Mouse (Mus musculus) intestine, embryonic 15.5 days (tissue): ENCODE measurements around the gene Gm7138. TPM values are rescaled to one million over a fixed set of nuclear protein-coding genes. Genes with fewer than 3 reads are reported as not detected.
"Not testable (repeated sequence)": the region's sequence is repeated elsewhere in the genome, so short reads cannot be mapped to it uniquely, and the experiment has no call there.

Experiments used
- ATAC-seq: fragments of 200-750 bp; cut with Nextera tagmentation; 2 replicates; pipeline ENCODE4 v1.8.0; 2017; ENCODE audit warnings: moderate TSS enrichment, moderate library complexity
- H3K27ac ChIP-seq: fragments of 300-500 bp; sonication (generic); 2 replicates; pipeline ENCODE4 v1.5.1; 2015; ENCODE audit warnings: mild to moderate bottlenecking, inconsistent platforms
- H3K27me3 ChIP-seq: fragments of 300-500 bp; sonication (generic); replicated peaks from 2 replicates; pipeline ENCODE4 v1.6.1; 2015; ENCODE audit warnings: inconsistent platforms
- H3K36me3 ChIP-seq: fragments of 300-500 bp; sonication (generic); 2 replicates; pipeline ENCODE4 v1.6.1; 2015; ENCODE audit warnings: inconsistent platforms
- H3K4me1 ChIP-seq: fragments of 300-500 bp; sonication (generic); replicated peaks from 2 replicates; pipeline ENCODE4 v1.6.1; 2015; ENCODE audit warnings: inconsistent platforms
- H3K4me2 ChIP-seq: fragments of 300-500 bp; sonication (generic); replicated peaks from 2 replicates; pipeline ENCODE4 v1.6.1; 2015; ENCODE audit warnings: mild to moderate bottlenecking, inconsistent platforms
- H3K4me3 ChIP-seq: fragments of 300-500 bp; sonication (generic); replicated peaks from 2 replicates; pipeline ENCODE4 v1.5.1; 2015; ENCODE audit warnings: inconsistent platforms
- H3K9ac ChIP-seq: fragments of 300-500 bp; sonication (generic); 2 replicates; pipeline ENCODE4 v1.6.1; 2015; ENCODE audit warnings: inconsistent platforms
- H3K9me3 ChIP-seq: fragments of 300-500 bp; sonication (generic); 2 replicates; pipeline ENCODE4 v1.6.1; 2016; ENCODE audit warnings: inconsistent platforms
- WGBS: fragments of 180-500 bp; shearing (Covaris S2); methylation state at CpG from one replicate; pipeline ENCODE4 v1.1.7; 2015; 5-methylcytosine and 5-hydroxymethylcytosine counted together
- polyA plus RNA-seq: library from polyadenylated mRNA; unstranded; fragments of >200 nt; fragmentation: Nextera tagmentation; extraction: Ambion mirVana; gene quantifications from 2 replicates; pipeline ENCODE4 v1.2.1, GENCODE M21; 2015

The Gm7138 gene
- polyA plus RNA-seq, 1 experiment from 2014 or later, result not detected

DNA sequence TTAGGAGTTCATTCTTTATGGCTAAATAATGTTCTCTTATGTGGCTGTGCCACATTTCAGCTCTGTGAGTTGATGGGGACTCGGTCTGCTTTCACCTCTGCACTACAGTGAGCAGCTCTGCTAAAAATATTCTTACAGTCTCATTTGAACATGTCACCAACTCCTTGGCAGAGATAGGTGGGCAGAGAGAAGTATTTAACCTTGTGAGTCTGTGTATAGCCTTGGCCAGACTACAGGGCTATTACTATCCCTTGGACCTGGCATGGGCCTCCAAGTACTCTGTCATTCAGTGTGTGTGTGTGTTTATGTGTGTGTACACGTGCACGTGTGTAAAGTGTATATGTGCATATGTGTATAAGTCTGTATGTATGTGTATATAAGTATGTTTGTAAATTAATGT lies 6.7 kb upstream of the Gm7138 start:
- ATAC-seq, H3K4me2 ChIP-seq, H3K4me3 ChIP-seq, H3K9me3 ChIP-seq, H3K36me3 ChIP-seq, H3K4me1 ChIP-seq, H3K27ac ChIP-seq, H3K27me3 ChIP-seq, H3K9ac ChIP-seq: not testable (repeated sequence)
- WGBS, result 85% methylated on average over 3 of the region's 3 CpGs

DNA sequence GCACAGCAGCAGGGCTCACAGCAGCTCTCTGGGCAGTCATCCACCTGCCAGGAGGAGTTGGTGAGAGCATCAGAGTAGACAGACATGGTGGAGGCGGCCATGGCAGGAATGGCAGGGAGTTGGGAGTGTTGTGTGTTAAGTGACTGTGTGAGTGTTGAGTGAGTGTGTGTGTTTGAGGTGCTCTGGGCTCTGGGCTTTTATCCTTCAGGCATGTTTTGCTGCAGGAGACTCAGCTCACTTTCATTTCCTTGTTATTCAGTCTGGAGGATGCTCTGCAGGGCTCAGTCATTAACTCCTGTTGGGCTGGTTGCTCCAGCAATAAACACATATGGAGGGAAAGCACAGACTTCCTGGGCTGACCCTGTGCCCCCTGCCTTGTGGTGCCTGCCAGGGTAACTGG lies 5.7 kb upstream of the Gm7138 start, which contains the start of gene Gm3250:
Gm3250 (minus strand) TSS at position 101 of the 400 bp plus-strand sequence.
- H3K36me3 ChIP-seq, result not testable (repeated sequence)
- 67% methylated on average over 1 of the region's 1 CpGs for WGBS

DNA sequence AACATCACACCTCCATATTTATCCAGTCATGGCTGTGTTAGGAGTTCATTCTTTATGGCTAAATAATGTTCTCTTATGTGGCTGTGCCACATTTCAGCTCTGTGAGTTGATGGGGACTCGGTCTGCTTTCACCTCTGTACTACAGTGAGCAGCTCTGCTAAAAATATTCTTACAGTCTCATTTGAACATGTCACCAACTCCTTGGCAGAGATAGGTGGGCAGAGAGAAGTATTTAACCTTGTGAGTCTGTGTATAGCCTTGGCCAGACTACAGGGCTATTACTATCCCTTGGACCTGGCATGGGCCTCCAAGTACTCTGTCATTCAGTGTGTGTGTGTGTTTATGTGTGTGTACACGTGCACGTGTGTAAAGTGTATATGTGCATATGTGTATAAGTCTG lies 4.6 kb downstream of the Gm7138 start:
- H3K9ac ChIP-seq, H3K4me3 ChIP-seq, H3K36me3 ChIP-seq, H3K4me2 ChIP-seq, H3K27ac ChIP-seq, H3K9me3 ChIP-seq, ATAC-seq, H3K27me3 ChIP-seq, H3K4me1 ChIP-seq: not testable (repeated sequence)
- 68% methylated on average over 2 of the region's 3 CpGs for whole genome bisulfite sequencing

More for the DNA sequence above, 5.7 kb upstream of the Gm7138 start, which contains the start of gene Gm3250:
- not testable (repeated sequence) for ATAC-seq, H3K9ac ChIP-seq, H3K4me2 ChIP-seq, H3K4me1 ChIP-seq, H3K27me3 ChIP-seq, H3K27ac ChIP-seq, H3K4me3 ChIP-seq, H3K9me3 ChIP-seq

DNA sequence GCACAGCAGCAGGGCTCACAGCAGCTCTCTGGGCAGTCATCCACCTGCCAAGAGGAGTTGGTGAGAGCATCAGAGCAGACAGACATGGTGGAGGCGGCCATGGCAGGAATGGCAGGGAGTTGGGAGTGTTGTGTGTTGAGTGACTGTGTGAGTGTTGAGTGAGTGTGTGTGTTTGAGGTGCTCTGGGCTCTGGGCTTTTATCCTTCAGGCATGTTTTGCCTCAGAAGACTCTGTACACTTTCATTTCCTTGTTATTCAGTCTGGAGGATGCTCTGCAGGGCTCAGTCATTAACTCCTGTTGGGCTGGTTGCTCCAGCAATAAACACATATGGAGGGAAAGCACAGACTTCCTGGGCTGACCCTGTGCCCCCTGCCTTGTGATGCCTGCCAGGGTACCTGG lies 5.5 kb downstream of the Gm7138 start, which contains the start of gene Gm3238:
Gm3238 (minus strand) TSS at position 101 of the 400 bp plus-strand sequence.
- not testable (repeated sequence) for H3K4me3 ChIP-seq, H3K9me3 ChIP-seq, H3K27me3 ChIP-seq, H3K9ac ChIP-seq, ATAC-seq, H3K4me2 ChIP-seq, H3K36me3 ChIP-seq, H3K27ac ChIP-seq, H3K4me1 ChIP-seq
- WGBS, result 22% methylated on average over 1 of the region's 1 CpGs

DNA sequence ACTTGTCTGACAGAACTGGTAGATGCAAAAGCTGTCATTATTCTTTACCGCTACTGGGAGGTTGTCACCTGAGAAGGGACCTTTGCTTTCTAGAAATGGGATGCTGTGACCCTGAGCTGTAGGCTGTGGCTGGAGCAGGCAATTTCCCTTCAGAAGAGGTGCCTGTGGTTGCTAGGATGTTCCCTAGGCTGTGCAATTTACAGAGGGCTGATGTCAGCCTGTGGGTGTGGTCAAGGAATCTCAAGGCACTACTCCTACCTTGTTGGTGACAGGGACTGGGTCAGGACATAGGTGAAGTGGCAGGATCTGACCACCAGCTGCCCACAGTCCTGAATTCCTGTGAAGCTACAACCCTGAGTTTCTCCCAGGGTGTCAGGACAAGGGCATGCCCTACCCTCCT lies 7.0 kb downstream of the Gm7138 start:
- ATAC-seq, result no peak
- Histone ChIP-seq H3K9ac (no peak overlapping the region), H3K36me3 (no peaks in the 10 kb centered on the region), H3K4me3 (no peak overlapping the region), H3K27ac (no peak overlapping the region), H3K27me3 (no peaks in the 10 kb centered on the region), H3K4me1 (no peaks in the 10 kb centered on the region), H3K4me2 (no peak overlapping the region), H3K9me3 (no peaks in the 10 kb centered on the region)
- 73% methylated on average over 1 of the region's 1 CpGs for WGBS

DNA sequence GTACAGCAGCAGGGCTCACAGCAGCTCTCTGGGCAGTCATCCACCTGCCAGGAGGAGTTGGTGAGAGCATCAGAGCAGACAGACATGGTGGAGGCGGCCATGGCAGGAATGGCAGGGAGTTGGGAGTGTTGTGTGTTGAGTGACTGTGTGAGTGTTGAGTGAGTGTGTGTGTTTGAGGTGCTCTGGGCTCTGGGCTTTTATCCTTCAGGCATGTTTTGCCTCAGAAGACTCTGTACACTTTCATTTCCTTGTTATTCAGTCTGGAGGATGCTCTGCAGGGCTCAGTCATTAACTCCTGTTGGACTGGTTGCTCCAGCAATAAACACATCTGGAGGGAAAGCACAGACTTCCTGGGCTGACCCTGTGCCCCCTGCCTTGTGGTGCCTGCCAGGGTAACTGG lies 17.2 kb downstream of the Gm7138 start, which contains the start of gene Gm3233:
Gm3233 (minus strand) TSS at position 101 of the 400 bp plus-strand sequence.
- not testable (repeated sequence) for ATAC-seq, H3K27ac ChIP-seq, H3K27me3 ChIP-seq, H3K9ac ChIP-seq, H3K4me1 ChIP-seq, H3K9me3 ChIP-seq, H3K36me3 ChIP-seq, H3K4me2 ChIP-seq, H3K4me3 ChIP-seq
- 78% methylated on average over 1 of the region's 1 CpGs for WGBS

DNA sequence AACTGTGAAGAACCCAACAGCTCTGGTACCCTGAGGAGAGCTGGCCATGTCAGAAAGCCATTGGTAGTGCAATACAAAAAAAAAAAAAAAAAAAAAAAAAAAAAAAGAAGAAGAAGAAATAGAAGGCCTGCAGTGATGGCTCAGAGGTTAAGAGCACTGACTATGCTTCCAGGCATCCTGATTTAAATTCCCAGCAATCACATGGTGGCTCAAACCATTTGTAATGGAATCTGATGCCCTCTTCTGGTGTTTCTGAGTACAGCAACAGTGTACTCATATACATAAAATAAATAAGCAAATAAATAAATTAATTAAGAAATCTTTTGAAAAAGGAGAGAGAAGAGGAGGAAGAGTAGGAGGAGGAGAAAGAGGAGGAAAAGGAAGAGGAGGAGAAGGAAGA lies 23.3 kb downstream of the Gm7138 start:
- Histone ChIP-seq H3K27ac (no peak overlapping the region), H3K4me1 (no peaks in the 10 kb centered on the region), H3K36me3 (no peaks in the 10 kb centered on the region), H3K9ac (no peak overlapping the region), H3K27me3 (no peaks in the 10 kb centered on the region), H3K4me3 (no peak overlapping the region), H3K4me2 (no peak overlapping the region), H3K9me3 (no peaks in the 10 kb centered on the region)
- no peak for ATAC-seq

DNA sequence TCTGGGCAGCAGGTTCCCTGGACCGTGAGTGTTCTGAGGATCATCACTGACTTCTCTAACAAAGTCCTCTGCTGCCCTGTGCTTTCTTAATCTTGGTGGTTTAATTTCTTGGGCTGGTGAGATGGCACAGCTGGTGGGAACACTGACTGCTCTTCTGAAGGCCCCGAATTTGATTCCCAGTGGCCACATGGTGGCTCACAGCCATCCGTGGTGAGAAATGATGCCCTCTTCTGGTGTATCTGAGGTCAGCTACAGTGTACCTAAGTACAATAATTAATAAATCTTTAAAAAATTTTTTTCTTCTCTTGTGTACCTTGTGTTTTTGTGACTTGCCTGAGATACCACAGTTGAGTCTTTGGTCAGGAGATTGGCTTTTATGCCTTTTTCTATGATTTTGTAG lies 24.4 kb downstream of the Gm7138 start:
- H3K4me2 ChIP-seq, H3K9me3 ChIP-seq, H3K36me3 ChIP-seq, H3K27me3 ChIP-seq, H3K4me1 ChIP-seq, H3K9ac ChIP-seq, H3K27ac ChIP-seq, H3K4me3 ChIP-seq, ATAC-seq: not testable (repeated sequence)
- 61% methylated on average over 3 of the region's 3 CpGs for WGBS

DNA sequence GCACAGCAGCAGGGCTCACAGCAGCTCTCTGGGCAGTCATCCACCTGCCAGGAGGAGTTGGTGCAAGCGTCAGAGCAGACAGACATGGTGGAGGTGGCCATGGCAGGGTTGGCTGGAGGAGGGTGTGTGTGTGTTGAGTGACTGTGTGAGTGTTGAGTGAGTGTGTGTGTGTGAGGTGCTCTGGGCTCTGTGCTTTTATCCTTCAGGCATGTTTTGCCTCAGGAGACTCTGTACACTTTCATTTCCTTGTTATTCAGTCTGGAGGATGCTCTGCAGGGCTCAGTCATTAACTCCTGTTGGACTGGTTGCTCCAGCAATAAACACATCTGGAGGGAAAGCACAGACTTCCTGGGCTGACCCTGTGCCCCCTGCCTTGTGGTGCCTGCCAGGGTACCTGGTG lies 25.5 kb downstream of the Gm7138 start, which contains the start of gene Gm9736:
Gm9736 (minus strand) TSS at position 101 of the 400 bp plus-strand sequence.
- not testable (repeated sequence) for H3K27ac ChIP-seq, H3K4me2 ChIP-seq, H3K4me1 ChIP-seq, H3K27me3 ChIP-seq, H3K4me3 ChIP-seq, H3K9me3 ChIP-seq, H3K9ac ChIP-seq, H3K36me3 ChIP-seq, ATAC-seq
- 75% methylated on average over 1 of the region's 1 CpGs for WGBS

DNA sequence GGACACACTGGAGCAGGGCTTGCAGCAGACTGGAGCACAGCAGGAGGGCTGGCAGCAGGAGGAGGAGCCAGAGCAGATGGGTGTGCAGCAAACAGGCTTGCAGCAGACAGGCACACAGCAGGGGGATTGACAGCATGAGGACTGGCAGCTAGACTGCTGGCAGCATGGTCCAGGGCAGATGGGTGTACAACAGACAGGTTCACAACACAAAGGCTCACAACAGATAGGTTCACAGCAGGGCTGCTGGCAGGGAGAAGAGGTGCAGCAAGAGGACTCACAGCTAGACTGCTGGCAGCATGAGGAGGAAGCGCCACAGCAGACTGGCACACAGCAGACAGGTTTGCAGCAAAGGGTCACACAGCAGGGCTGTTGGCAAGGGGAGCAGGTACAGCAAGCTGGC lies 26.1 kb downstream of the Gm7138 start:
- whole genome bisulfite sequencing, result 90% methylated on average over 1 of the region's 1 CpGs
- H3K27ac ChIP-seq, ATAC-seq, H3K4me2 ChIP-seq, H3K4me1 ChIP-seq, H3K27me3 ChIP-seq, H3K9ac ChIP-seq, H3K36me3 ChIP-seq, H3K9me3 ChIP-seq, H3K4me3 ChIP-seq: not testable (repeated sequence)

DNA sequence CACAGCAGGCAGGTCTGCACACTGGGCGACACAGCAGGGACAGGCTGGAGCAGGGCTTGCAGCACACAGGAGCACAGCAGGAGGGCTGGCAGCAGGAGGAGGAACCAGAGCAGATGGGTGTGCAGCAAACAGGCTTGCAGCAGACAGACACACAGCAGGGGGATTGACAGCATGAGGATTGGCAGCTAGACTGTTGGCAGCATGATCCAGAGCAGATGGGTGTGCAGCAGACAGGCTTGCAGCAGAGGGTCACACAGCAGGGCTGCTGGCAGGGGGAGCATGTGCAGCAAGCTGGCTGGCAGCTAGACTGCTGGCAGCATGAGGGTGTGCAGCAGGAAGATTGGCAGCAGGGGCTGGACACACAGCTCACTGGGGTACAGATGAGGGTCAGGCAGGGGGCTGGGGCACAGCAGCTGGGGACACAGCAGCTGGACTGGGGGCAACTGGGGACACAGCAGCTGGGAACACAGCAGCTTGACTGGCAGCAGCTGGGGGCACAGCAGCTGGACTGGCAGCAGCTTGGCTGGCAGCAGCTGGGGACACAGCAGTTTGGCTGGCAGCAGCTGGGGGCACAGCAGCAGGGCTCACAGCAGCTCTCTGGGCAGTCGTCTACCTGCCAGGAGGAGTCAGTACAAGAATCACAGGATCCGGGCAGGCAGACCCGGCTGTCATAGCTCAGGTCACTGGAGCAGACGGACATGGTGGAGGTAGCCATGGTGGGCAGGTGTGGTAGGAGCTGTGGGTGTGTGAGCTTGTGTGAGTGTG lies 34.6 kb downstream of the Gm7138 start, which contains the start of gene Gm18596:
Gm18596 (minus strand) TSS at position 715 of the 765 bp plus-strand sequence.
- not testable (repeated sequence) for H3K4me1 ChIP-seq, H3K4me3 ChIP-seq, ATAC-seq, H3K27me3 ChIP-seq, H3K36me3 ChIP-seq, H3K9ac ChIP-seq, H3K9me3 ChIP-seq, H3K27ac ChIP-seq, H3K4me2 ChIP-seq
- WGBS, result 61% methylated on average over 5 of the region's 5 CpGs

DNA sequence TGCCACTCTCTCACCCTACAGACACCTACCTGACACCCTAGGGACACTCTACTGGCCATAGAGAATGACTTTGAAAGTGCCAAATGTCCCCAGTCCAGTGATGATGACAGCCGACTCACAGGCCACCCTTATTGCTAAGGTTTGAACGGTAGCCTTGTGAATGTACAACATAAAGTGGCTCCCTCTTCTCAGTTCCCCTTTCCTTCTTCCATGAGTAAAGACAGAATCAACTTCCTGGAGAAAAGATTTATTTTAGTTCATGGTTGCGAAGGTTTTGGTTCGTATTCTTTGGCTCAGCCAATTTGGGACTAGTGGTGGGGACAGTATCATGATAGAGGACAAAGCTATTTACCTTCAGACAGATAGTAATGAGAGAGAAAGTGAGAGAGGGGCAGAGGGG lies 37.8 kb downstream of the Gm7138 start:
- H3K27me3 ChIP-seq, result no peaks in the 10 kb centered on the region
- no peak overlapping the region for H3K4me2 ChIP-seq
- WGBS, result 81% methylated on average over 4 of the region's 4 CpGs
- H3K9ac ChIP-seq, result no peak overlapping the region
- no peaks in the 10 kb centered on the region for H3K4me1 ChIP-seq
- peaks cover 6% of the 10 kb centered on the region; the same call in 1 of the 2 replicates for H3K9me3 ChIP-seq
- no peak for ATAC-seq
- no peak overlapping the region for H3K4me3 ChIP-seq
- no peaks in the 10 kb centered on the region for H3K36me3 ChIP-seq
- no peak overlapping the region for H3K27ac ChIP-seq

DNA sequence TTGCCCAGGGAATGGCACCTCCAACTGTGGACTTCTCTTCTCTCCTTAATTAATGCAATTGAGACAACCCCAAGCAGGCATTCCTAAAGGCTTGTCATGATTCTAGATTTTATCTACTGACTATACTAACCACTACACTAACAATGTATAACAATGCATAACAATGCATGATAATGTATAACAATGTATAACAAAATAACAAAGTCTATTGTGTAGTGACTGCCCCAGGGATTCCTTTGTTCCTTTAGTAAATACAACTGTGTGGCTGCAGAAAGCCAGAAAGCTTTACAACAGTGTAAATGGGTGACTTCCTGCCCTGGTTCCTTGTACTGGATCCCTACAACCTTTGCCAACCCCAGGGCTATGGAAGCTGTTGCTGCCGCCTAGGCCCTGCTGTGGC lies 40.8 kb downstream of the Gm7138 start:
- H3K4me2 ChIP-seq, result no peak overlapping the region
- no peak for ATAC-seq
- H3K27ac ChIP-seq, result no peak overlapping the region
- no peaks in the 10 kb centered on the region for H3K27me3 ChIP-seq
- no peaks in the 10 kb centered on the region for H3K4me1 ChIP-seq
- H3K36me3 ChIP-seq, result no peaks in the 10 kb centered on the region
- no peak overlapping the region for H3K9ac ChIP-seq
- peaks cover 6% of the 10 kb centered on the region; the same call in 1 of the 2 replicates for H3K9me3 ChIP-seq
- H3K4me3 ChIP-seq, result no peak overlapping the region
- 83% methylated on average over 1 of the region's 1 CpGs for WGBS
